Mouse (Mus musculus): ENCODE data around the gene Gm32717.
"Not testable (repeated sequence)": the region's sequence is repeated elsewhere in the genome, so short reads cannot be mapped to it uniquely, and the experiment has no call there.

The Gm32717 gene

GRCm38 (mm10) chr10:118240680-118241079 is at the start of gene Gm32717:
Gm32717 (minus strand) TSS chr10:118240780.
- CTCF ChIA-PET = not testable (repeated sequence)

- CTCF ChIA-PET = not testable (repeated sequence)
These were observed 42.4 kb upstream of the Gm32717 start for GRCm38 (mm10) chr10:118283016-118283415.

- CTCF ChIA-PET = not testable (repeated sequence)
These were observed 42.0 kb upstream of the Gm32717 start for GRCm38 (mm10) chr10:118282565-118282964.

GRCm38 (mm10) chr10:118278069-118278468 is 37.5 kb upstream of the Gm32717 start:
- CTCF ChIA-PET = not testable (repeated sequence)

- CTCF ChIA-PET = not testable (repeated sequence)
These were observed 30.8 kb upstream of the Gm32717 start for GRCm38 (mm10) chr10:118271416-118271815.

GRCm38 (mm10) chr10:118268812-118269211 is 28.2 kb upstream of the Gm32717 start:
- CTCF ChIA-PET = not testable (repeated sequence)

GRCm38 (mm10) chr10:118258388-118258787 is 17.8 kb upstream of the Gm32717 start, which contains the start of gene Gm32802:
Gm32802 (plus strand) TSS chr10:118258688.
- CTCF ChIA-PET = not testable (repeated sequence)

- CTCF ChIA-PET = no interaction called here
These were observed 10.3 kb upstream of the Gm32717 start for GRCm38 (mm10) chr10:118250852-118251295.

- CTCF ChIA-PET = interaction anchor here (0.6 kb wide), 1 partner anchor 1019 kb away, joined by 3 read pairs; no protein-coding TSS in a partner anchor
These were observed 8.5 kb upstream of the Gm32717 start for GRCm38 (mm10) chr10:118249006-118249595.

GRCm38 (mm10) chr10:118232607-118233006 is 8.0 kb downstream of the Gm32717 start:
- CTCF ChIA-PET = not testable (repeated sequence)

- CTCF ChIA-PET = not testable (repeated sequence)
These were observed 13.0 kb downstream of the Gm32717 start for GRCm38 (mm10) chr10:118227629-118228028.

- CTCF ChIA-PET = not testable (repeated sequence)
These were observed 24.7 kb downstream of the Gm32717 start for GRCm38 (mm10) chr10:118215719-118216393.

- CTCF ChIA-PET = no interaction called here
These were observed 35.9 kb downstream of the Gm32717 start, which contains the start of gene Il22 for GRCm38 (mm10) chr10:118204642-118205041. Il22 (plus strand) TSS chr10:118204942.

GRCm38 (mm10) chr10:118195150-118195549 is 45.4 kb downstream of the Gm32717 start:
- CTCF ChIA-PET = not testable (repeated sequence)
